Mouse (Mus musculus) kidney, adult 2 months (tissue): ENCODE measurements around the gene Gm36864.
"Not testable (repeated sequence)": the region's sequence is repeated elsewhere in the genome, so short reads cannot be mapped to it uniquely, and the experiment has no call there.

ENCODE experiments used
- CTCF ChIP-seq: fragments of 200-500 bp; conservative IDR thresholded peaks from 2 replicates; pipeline ENCODE4 v1.5.1; 2011; ENCODE audit warnings: low read depth, mild to moderate bottlenecking, control low read depth, low read length, moderate library complexity, mixed read lengths; ENCODE audit not compliant: insufficient read depth, insufficient read length
- POLR2A ChIP-seq: fragments of 200-500 bp; IDR thresholded peaks from one replicate; pipeline ENCODE4 v1.6.1; 2011; ENCODE audit warnings: low read depth, low read length, control low read depth

DNA sequence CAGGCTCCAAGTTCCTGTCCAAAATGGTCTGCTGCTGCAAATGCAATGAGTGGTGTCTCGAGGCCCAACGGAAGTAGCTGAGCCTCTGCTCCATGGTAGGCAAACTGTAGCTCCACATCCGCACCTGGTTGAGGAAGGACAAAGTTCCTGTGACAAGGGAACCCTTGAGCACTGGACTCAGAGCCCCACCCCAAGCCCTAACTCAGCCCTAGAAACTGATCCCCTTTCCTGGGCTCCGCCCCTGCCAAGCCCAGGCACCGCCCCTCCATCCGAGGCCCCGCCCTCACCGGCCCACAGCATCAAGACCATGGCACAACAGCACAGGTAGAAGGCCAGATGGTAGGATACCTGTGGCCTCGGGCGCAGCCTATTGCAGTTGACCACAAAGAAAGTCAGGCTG lies 14.4 kb upstream of the Gm36864 start:
- not testable (repeated sequence) for TF ChIP-seq POLR2A, CTCF
